Mouse (Mus musculus): ENCODE results near the gene Ubl4a. TPM values are rescaled to one million over a fixed set of nuclear protein-coding genes. Genes with fewer than 3 reads are reported as not detected.

Gene Ubl4a
- 24.0 and 33.4 TPM in 2 replicates for polyA plus RNA-seq (2012; rRNA removed)

- Histone ChIP-seq H3K27me3 (ENCODE audit: control insufficient read depth, insufficient read depth, low read length) (no peaks in the 10 kb centered on the region), H3K4me3 (ENCODE audit: low read depth, low read length) (peak within 1 kb of the TSS; percentile 99), H3K36me3 (ENCODE audit: control insufficient read depth, insufficient read depth, low read length) (peaks cover 2% of the 10 kb centered on the region), H3K27ac (ENCODE audit: insufficient read depth, low read depth, low read length) (peak within 1 kb of the TSS; percentile 78), H3K4me1 (ENCODE audit: control insufficient read depth, insufficient read depth, insufficient read length, low read length) (peaks cover 9% of the 10 kb centered on the region)
- TF ChIP-seq CTCF (IDR thresholded peaks at IDR 0.05; ENCODE audit: extremely low read depth, insufficient read length, insufficient replicate concordance, low read depth, low read length) (no peak), POLR2A (IDR thresholded peaks at IDR 0.05; ENCODE audit: low read depth, low read length) (peak; percentile 92)
- WGBS = 19% methylated on average over 32 of the region's 32 CpGs
Observed at GRCm38 (mm10) chrX:74372888-74373549, at the start of gene Ubl4a, which contains the start of gene Slc10a3. TSS of gene Ubl4a (minus strand) at chrX:74373218. TSS of gene Slc10a3 (minus strand) at chrX:74373349.

GRCm38 (mm10) chrX:74413377-74413776 is 40.4 kb upstream of the Ubl4a start:
- H3K4me1 ChIP-seq (ENCODE audit: control insufficient read depth, insufficient read depth, insufficient read length, low read length) = no peaks in the 10 kb centered on the region
- TF ChIP-seq CTCF (IDR thresholded peaks at IDR 0.05; ENCODE audit: extremely low read depth, insufficient read length, insufficient replicate concordance, low read depth, low read length) (peak; percentile 29; the same call in 1 of the 2 replicates), POLR2A (IDR thresholded peaks at IDR 0.05; ENCODE audit: low read depth, low read length) (no peak)

DNA sequence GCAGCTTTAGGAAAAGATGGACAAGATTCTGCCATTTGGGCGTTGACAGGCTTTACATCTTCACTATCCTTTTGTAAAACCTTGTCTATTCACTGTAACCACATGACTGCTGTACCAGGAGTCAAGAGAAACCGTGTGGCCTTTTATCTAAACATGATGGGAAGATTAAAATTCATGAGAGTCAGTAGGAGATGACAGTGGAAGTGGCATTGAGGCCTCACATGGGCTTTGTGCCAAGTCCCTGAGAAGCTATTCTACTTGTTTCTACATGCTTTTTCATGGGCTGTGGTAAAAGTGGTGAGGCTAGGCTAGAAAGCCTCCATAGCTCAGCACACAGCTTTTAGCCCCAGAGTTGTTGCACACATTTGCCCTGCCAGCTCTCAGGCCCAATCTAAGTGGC is 35.3 kb upstream of the Ubl4a start:
- WGBS = 57% methylated on average over 2 of the region's 2 CpGs
- no peak overlapping the region for H3K27ac ChIP-seq (ENCODE audit: insufficient read depth, low read depth, low read length)
- H3K4me1 ChIP-seq (ENCODE audit: control insufficient read depth, insufficient read depth, insufficient read length, low read length) = no peaks in the 10 kb centered on the region
- no peaks in the 10 kb centered on the region for H3K27me3 ChIP-seq (ENCODE audit: control insufficient read depth, insufficient read depth, low read length)
- peaks cover 5% of the 10 kb centered on the region for H3K36me3 ChIP-seq (ENCODE audit: control insufficient read depth, insufficient read depth, low read length)
- H3K4me3 ChIP-seq (ENCODE audit: low read depth, low read length) = no peak overlapping the region
- TF ChIP-seq CTCF (IDR thresholded peaks at IDR 0.05; ENCODE audit: extremely low read depth, insufficient read length, insufficient replicate concordance, low read depth, low read length) (no peak), POLR2A (IDR thresholded peaks at IDR 0.05; ENCODE audit: low read depth, low read length) (no peak)

More at GRCm38 (mm10) chrX:74413377-74413776, 40.4 kb upstream of the Ubl4a start:
- Histone ChIP-seq H3K4me3 (ENCODE audit: low read depth, low read length) (no peak overlapping the region), H3K27ac (ENCODE audit: insufficient read depth, low read depth, low read length) (no peak overlapping the region), H3K27me3 (ENCODE audit: control insufficient read depth, insufficient read depth, low read length) (no peaks in the 10 kb centered on the region), H3K36me3 (ENCODE audit: control insufficient read depth, insufficient read depth, low read length) (peaks cover 10% of the 10 kb centered on the region)

- no peak overlapping the region for H3K27ac ChIP-seq (ENCODE audit: insufficient read depth, low read depth, low read length)
- H3K36me3 ChIP-seq (ENCODE audit: control insufficient read depth, insufficient read depth, low read length) = no peaks in the 10 kb centered on the region
- H3K4me1 ChIP-seq (ENCODE audit: control insufficient read depth, insufficient read depth, insufficient read length, low read length) = no peaks in the 10 kb centered on the region
- WGBS = 88% methylated on average over 3 of the region's 3 CpGs
- no peaks in the 10 kb centered on the region for H3K27me3 ChIP-seq (ENCODE audit: control insufficient read depth, insufficient read depth, low read length)
- TF ChIP-seq CTCF (IDR thresholded peaks at IDR 0.05; ENCODE audit: extremely low read depth, insufficient read length, insufficient replicate concordance, low read depth, low read length) (no peak), POLR2A (IDR thresholded peaks at IDR 0.05; ENCODE audit: low read depth, low read length) (no peak)
- no peak overlapping the region for H3K4me3 ChIP-seq (ENCODE audit: low read depth, low read length)
Observed at GRCm38 (mm10) chrX:74400136-74400535, 27.1 kb upstream of the Ubl4a start.

DNA sequence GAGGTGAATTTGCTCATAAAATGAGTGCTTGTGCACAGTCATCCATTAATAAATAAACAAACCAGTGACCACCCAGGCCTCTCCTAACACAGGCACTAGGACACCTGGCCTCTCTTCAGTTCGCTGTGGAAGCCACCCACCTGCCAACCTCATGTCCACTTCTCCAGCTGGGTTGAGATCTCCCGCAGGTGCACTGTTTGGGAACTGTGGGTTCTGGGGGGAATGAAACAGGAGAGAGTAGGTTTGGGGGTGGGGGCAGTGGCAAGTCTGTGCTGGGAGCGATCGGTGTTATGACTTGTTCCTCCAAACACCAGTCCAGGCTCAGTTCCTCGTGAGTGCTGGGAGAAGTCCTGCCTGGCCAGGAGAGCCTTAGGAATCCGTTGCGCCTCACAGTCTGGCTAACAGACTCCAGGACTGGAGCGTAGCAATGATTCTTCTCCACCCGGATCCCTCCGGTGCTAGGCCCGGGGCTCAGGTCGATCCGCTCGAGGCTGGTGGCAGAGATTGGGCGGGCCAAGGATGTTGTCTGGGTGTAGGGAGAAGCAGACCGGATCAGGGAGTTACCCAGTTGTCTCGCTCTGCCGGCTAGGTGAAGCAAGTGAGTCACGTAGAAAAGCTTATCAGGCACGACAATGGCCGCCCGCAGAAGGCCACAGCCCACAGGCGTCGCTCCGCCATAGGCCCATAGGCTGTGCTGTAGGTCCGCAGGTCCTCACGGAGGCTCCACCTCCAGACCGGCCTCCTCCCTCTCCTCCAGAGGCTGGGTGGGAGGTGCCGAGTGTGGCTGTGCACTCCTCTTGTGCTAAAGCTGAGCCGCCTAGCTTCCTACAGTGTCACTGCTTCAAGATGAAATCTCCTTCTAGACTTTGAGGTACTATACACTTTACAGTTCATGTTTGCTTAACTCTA is 19.8 kb upstream of the Ubl4a start, which contains the start of the genes Fam3a and Ikbkg:
Fam3a (minus strand) TSS at position 738 of the 909 bp plus-strand sequence.
Ikbkg (plus strand) TSS at position 756 of the 909 bp plus-strand sequence.
- peak; percentile 44; the same call in 1 of the 2 replicates for TF ChIP-seq CTCF (IDR thresholded peaks at IDR 0.05; ENCODE audit: extremely low read depth, insufficient read length, insufficient replicate concordance, low read depth, low read length)
- peak; percentile 58; the same call in 1 of the 2 replicates for TF ChIP-seq POLR2A (IDR thresholded peaks at IDR 0.05; ENCODE audit: low read depth, low read length)
- Histone ChIP-seq H3K27ac (ENCODE audit: insufficient read depth, low read depth, low read length) (peak within 1 kb of the TSS; percentile 87), H3K36me3 (ENCODE audit: control insufficient read depth, insufficient read depth, low read length) (peaks cover 4% of the 10 kb centered on the region; the same call in 1 of the 2 replicates), H3K4me1 (ENCODE audit: control insufficient read depth, insufficient read depth, insufficient read length, low read length) (peaks cover 5% of the 10 kb centered on the region; the same call in 1 of the 2 replicates), H3K27me3 (ENCODE audit: control insufficient read depth, insufficient read depth, low read length) (no peaks in the 10 kb centered on the region), H3K4me3 (ENCODE audit: low read depth, low read length) (peak within 1 kb of the TSS; percentile 73)
- 14% methylated on average over 30 of the region's 30 CpGs for WGBS

GRCm38 (mm10) chrX:74388153-74388552 is 15.1 kb upstream of the Ubl4a start:
- Histone ChIP-seq H3K4me1 (ENCODE audit: control insufficient read depth, insufficient read depth, insufficient read length, low read length) (peaks cover 4% of the 10 kb centered on the region; the same call in 1 of the 2 replicates), H3K36me3 (ENCODE audit: control insufficient read depth, insufficient read depth, low read length) (peaks cover 11% of the 10 kb centered on the region; the same call in 1 of the 2 replicates), H3K4me3 (ENCODE audit: low read depth, low read length) (no peak overlapping the region), H3K27me3 (ENCODE audit: control insufficient read depth, insufficient read depth, low read length) (no peaks in the 10 kb centered on the region), H3K27ac (ENCODE audit: insufficient read depth, low read depth, low read length) (no peak overlapping the region)
- TF ChIP-seq POLR2A (IDR thresholded peaks at IDR 0.05; ENCODE audit: low read depth, low read length) (no peak), CTCF (IDR thresholded peaks at IDR 0.05; ENCODE audit: extremely low read depth, insufficient read length, insufficient replicate concordance, low read depth, low read length) (no peak)

Data from small intestine, adult 2 months (tissue).